Mouse (Mus musculus): Measurements from ENCODE around the gene Entpd7.

The Entpd7 gene

DNA sequence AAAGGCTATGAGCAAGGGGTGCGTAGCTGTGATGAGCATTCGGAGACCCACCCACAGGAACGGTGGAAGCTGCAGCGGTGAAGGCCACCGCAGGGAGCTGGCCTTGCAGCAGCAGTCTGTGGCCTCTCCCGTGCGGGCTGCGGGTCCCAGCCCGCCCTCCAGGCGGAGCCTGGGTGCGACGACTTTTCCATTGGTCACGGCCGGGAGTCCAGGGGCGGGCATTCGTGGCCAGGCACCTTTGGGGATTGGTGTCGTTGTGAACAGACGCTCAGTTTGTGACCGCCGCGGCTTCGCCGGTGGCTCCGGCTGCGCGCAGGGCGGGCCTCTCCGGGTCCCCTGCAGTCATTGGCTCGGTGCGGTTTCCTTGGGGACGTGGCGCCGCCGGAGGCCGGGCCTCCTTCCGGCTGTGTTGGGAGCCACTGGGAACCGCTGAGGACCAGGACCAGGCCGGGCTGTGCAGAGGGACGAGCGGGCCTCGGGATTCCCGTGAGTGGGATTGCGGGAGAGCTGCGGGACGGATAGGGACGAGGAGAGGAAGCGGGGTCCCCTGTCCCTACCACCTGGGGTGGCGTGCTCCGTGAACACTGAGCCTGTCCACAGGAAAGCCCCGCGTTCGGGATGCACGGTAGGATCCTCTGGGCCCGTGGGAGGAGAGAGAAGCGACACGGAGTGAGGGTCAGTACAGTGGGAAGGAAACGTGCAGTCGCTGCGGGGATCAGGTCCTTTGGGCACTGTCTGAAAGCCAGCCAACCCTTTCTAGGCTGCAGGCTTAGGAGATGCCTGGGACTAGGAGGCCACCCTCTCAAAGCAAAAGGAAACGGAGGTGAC, at the start of gene Entpd7:
Gene Entpd7, plus strand, starts transcription at position 254 of the 828 bp plus-strand sequence.
- DNase-seq (ENCODE audit: low read depth, low spot score), result peak; percentile 94

DNA sequence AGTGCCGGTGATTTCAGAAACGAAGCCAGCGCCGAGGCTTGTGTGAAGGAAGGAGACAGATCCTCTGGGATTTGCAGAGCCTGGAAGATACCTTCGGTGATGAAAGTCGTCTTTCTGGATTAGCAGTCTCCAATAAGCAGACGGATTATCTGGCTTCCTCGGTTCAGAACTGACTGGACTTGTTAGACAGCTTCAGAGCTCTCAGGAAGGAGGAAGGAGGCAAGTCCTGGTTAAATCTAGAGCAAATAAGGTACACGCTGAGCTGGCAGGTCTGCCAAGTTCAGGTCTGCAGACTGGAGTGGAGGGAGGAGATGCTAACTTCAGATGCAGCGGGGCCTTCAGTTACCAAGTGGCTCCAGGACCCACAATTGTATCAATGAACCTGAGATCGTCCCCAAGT, 47.6 kb upstream of the Entpd7 start:
- DNase-seq (ENCODE audit: low read depth, low spot score), result no peak

DNA sequence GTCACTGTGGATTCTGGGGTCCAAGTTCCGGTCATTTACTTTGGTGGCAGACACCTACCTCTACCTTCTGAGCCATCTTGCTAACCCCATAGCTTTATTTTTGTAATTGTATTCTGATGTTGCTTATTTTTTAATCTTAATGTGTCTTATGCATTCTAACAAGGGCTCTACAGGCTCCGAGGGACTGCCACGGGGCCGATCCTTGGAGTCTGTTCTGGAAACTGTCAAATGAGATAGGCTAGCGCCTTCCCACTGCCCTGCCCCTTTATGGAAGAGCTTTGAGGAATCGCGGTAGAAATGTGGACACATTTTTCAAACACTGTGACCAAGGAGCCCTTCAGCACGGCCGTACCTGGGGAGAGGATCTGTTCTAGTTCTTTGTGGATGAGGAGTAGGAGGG, 46.6 kb upstream of the Entpd7 start:
- DNase-seq (ENCODE audit: low read depth, low spot score), result no peak

DNA sequence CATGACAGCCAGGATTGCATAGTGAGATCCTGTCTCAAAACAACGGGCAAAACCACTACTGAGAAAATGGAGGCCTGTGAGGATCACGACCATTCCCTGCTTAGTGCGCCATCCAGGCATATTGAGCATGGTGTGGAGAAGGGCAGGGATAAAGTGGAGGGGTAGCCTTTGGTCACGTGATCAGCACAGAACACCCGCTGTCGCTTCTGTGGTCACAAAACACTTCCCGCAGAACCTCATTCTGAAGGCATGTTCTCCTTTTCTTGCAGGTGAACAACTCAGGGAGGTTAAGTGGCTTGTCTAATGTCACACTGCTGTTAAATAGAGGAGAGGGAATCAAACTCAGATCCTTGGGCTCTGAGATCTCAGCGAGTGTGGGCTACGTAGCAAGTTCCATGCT, 44.0 kb upstream of the Entpd7 start:
- DNase-seq (ENCODE audit: low read depth, low spot score), result no peak

DNA sequence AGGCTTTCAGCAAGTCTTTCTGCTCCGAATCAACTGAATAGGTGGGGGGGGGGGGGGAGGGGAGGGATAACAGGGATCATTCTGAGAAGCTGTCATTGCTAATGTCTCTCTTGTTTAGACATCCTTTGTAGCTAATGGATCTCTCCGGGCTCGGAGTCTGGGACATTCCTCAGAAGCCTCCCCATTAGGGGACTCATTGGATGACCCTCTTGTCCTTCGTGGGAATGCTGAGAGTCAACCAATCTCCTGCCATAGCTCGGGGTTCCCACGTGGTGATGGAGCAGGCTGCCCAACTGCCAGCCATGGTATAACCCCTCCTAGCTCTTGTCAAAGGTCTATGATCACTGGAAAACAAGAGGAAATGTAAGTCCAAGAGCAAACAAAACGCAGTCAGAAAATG, 42.6 kb upstream of the Entpd7 start:
- DNase-seq (ENCODE audit: low read depth, low spot score), result no peak

DNA sequence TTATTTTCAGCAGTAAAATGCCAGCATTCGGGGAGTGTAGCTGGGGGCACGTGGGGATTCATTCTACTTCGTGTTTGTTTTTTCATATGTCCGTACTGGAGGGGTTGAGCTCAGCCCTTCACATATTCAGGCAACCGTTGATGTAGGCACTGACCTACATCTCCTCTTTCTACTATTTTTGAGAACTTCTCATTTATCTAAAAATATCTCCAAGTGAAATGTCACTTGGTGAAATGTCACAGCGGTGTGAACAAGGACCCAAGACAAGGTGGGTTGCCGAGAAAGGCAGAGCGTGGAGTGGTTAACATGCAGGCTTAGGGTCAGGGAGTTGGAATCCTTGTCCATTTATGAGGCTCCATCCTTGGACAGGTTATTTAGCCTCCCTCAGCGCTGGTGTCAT, 42.2 kb upstream of the Entpd7 start:
- no peak for DNase-seq (ENCODE audit: low read depth, low spot score)

DNA sequence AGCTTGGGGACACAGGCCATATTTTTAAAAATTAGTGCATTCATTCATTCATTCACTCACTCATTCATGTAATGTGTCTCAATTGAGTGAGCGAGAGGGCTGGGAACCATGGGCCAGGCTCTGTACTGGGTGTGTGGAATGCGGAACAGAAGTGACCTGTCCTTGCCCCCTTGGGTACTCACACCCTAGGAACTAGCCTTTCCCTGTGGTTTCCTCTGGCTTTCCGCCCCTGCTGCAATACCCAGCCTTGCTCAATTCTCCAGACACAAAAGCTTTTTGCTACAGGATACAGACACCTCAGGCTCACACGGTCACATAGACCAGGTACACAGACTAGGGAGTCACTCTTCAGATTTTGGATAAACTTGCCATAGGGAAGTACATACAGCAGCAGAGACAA, 41.1 kb upstream of the Entpd7 start:
- DNase-seq (ENCODE audit: low read depth, low spot score), result no peak

DNA sequence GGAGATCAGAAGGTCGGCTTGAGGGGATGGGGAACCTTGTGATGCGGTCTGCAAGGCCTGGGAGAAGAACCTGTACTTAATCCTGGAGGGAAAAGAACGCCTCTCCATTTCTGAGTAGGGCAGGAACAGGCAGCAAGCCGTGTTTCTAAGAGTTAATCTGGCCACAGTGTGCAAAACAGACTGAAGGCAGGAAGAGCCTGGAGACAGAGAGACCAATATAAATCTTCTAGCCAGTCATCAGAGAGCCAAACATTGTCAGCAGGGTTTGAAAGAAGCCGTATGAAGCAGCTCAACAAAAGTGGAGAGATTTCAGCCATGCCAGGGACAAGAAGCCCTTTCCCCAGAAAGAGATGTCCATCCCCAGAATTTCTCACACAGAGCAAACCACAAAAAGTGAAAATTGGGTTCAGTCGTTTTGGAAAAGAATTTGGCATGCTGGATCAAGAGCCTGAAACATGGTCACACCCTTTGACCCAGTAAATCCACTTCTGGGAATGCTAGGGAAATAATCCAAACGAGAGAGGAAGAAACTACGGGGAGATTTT, 38.2 kb upstream of the Entpd7 start:
- DNase-seq (ENCODE audit: low read depth, low spot score), result no peak

DNA sequence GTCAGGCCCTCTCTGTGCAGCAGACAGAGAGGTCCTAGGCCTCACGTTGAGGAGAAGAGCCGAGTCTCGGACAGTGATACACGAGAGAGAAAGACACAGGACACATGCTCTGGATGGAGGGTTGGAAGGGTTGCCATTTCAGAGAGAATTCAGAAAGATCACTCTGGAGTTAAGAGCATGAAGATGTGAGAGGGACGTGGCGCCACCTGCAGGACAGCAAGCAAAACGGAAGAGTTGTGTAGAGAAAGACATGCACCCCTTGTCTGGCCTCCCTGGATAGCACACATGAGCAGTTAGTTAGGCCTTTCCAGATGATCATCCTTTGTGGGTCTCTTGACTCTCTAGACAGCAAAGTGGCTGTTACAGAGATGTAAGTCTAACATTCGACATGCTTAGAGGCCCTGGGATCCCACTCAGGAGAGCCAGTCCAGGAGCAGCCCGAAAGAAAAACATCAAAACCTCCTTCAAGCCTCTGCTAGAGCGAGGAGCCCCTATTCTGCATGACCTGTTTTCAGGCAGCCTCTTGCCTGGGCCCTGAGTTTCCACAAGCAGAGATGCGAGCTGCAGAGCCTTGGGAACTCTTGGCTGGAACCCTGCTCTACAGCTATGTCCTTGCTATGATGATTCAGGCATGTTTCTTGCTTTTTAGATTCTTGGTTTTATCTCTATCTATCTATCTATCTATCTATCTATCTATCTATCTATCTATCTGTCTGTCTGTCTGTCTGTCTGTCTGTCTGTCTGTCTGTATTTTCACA, 33.6 kb upstream of the Entpd7 start:
- DNase-seq (ENCODE audit: low read depth, low spot score), result peak; percentile 68

DNA sequence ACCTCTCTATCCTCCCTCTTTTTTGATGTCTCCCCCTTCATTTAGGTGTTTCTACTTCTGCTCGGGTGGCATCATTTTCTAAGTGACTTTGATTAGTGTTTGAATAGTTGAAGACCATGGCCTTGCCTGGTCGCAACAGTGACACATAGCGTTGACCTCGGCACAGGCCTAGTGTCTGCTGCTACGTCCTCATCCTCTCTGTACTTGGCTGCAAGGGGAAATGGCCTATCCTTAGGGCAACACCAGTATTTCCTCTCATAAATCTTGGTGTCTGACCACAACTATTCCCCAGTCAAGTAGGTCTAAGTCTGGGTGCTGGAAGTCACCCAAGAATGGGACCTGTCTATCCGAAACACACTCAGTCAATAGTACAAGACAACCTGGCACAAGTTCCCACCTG, 29.8 kb upstream of the Entpd7 start:
- no peak for DNase-seq (ENCODE audit: low read depth, low spot score)

DNA sequence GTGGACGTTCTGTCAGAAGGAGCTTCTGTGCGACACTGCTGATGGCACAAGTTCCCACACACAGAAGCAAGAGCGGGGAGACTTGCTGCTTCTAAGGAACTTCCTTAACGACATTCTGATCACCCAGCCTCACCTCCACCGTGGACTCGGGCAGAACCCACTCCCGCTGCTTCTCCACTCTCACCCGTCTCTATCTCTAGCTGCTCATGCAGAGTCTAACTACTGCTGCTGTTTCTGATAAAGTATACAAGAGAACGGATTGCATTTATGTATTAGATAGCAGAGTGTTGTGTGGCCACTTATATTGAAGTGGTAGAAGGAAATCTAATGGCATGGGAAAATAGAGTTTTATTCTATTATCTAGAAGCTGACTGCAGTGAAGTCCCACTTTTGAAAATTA, 28.7 kb upstream of the Entpd7 start:
- no peak for DNase-seq (ENCODE audit: low read depth, low spot score)

DNA sequence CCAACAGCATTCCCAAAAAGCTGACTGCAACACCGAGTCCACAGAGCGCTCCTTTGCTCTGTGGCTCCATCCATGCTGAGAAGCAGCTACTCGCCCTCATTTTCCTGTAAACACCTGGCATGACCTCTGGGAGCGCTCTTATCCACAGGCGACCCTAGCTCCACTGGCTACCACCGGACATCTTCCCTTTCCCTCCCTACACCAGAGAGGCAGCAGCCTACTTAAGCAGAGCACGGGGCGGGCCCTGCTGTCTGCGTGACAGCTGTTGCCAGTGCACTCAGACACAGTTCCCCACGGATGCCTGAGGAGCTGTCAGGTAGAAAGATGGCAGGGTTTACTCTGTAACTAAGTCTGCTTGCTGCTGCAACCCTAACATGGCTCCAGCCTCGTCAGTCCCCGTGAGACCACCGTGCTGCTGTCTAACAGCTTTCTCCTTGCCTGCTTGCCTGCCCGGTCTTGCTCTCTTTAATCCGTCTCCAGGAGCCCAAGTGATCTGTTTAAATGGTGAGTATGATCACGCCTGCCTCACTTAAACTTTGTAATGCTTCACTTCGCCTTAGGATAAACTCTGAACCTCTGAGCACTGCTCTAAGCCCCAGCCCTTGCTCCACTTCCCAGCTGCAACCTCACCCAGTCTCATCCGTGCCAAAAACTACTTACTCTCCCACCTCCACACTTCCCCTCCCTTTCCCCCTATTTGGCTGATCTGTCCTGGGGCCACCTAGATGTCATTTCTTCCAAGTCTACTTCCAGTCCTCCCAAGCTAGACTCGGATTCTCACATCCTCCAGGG, 27.1 kb upstream of the Entpd7 start:
- no peak for DNase-seq (ENCODE audit: low read depth, low spot score)

DNA sequence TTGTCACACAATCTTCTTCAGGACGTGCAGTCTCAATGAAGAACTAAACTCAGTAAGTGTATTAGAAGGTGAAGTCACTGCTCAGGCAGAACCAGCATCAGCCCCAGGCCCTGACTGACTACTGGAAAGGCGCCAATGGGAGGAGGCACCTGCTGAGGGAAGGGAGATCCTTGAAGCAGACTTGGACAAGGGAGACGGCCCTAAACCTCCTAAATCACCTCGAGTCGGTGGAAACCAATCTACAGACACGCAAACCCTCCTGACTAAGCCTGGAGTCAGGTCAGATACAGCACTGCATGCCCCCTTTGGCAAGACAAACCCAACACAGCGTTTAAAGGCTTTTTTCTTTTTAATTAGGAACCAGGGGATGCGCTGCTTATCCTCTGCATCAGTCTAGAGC, 26.0 kb upstream of the Entpd7 start:
- no peak for DNase-seq (ENCODE audit: low read depth, low spot score)

DNA sequence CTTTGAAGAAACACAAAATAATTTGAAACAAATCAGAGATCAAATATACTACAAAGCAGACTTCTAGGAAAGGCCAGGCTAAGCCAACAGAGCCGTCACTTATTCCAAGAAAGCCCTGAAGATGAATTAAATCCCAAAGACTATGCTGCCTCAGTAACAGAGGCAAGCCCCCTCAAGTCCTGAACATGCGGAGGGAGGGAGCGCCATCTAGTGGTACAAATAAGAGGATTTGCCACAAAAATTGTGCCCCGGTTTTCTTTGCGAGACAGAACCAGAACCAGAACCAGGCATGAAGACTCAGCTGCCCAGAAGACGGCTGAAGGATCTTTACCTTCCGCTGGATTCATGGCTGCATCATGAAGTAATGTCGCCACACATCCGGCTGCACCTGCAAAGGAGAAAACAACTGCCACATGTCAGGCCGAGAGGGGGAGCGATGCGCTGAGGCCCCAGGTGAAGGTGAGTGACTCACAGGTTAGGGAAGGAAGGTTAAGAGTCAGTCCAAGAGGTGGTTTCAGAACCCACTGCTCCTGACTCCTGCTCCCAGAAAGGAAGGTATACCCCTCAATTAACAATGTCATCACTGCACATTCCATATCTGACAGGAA, 23.9 kb upstream of the Entpd7 start:
- no peak for DNase-seq (ENCODE audit: low read depth, low spot score)

DNA sequence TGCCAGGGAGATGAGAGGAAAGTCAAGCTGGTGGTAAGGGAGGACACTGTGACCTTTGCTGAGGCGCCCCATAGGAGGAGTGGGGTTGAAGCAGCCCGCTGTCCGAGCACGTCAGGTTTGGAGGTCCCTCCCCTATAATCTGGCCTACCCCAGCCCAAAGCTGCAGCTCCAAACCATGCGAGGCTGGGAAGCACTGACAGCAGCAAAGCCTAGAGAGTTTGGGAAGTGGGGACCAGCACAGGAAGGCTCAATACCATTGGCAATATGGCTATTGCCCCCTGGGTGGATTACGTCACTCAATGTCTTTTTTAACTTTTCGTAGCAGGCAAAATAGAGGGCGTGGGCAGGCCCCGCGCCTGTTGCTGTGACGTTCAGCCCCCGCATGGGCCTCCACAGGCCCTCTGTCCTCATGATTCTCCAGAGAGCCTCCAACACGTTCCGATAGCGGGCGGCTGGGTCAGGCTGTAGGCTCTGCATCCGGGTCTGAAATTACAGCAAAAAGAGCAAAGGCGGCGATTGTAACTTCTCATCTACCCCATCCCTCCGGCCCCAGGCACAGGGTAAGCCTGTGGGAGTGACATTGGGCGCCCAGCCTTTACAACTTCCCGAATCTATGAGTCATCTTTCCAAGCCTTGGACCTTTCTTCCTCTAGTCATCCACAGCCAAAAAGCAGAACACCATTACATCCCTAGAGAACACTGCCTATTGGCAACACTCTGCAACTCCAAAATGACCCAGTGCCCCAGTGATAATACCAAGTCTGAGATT, 22.6 kb upstream of the Entpd7 start:
- DNase-seq (ENCODE audit: low read depth, low spot score), result peak; percentile 54

DNA sequence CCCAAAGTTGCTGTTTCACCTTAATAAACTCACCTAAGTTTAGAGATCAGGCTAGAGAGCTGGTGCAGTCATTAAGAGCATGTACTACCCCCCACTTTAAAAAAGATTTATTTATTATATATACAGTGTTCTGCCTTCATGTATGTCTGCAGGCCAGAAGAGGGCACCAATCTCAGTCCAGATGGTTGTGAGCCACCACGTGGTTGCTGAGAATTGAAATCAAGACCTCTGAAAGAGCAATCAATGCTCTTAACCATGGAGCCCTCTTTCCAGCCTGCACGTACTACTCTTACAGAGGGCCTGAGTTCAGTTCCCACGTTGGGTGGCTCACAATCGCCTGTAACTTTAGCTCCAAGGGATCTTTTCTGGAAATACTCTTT, 22.1 kb upstream of the Entpd7 start:
- DNase-seq (ENCODE audit: low read depth, low spot score), result no peak

DNA sequence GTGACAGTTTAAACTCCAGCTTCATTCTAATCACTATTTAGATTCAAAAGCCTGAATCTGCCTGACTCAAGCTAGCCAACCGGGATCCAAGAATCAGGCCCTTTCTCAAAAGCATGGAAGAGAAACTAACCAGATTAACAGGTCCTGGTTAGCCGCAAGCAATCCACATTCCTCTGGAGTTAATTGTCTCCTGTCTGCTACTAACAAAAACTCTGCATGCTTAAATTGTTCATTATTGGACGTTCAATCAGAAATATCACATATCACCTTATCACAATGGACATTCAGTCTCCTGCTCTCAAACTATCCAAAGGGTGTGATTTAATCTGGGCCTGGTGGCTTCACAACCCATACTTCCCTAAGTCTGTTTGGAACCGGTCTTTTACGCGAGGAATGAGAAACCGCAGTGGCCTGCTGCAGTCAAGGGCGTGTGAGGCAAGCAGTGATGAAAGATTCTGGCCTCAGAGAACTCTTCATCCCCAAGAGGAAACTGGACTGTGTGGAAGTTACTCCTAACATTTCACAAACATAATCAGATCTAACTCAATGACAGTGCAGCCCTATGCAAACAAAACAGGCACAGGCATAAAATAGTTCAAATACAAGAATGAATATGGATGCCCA, 20.2 kb upstream of the Entpd7 start:
- peak; percentile 60 for DNase-seq (ENCODE audit: low read depth, low spot score)

DNA sequence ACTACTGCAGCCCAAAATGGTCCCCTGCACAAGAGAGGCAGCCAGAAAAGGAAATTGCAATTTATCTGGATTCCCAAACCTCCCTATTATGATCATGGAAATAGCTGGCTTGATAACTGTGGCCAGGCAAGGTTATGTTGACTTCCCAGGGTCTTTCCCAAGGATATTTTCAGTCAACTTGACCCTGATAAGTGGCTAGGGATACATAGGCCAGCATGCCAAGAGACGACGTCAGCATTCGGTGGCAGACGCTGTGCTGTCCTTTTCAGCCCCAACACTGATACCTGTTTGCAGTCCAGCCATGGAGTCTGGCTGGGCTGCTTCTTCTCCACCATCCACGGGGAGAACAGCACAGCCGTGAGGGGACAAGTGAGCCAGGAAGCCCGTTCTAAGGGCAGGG, 18.4 kb upstream of the Entpd7 start:
- no peak for DNase-seq (ENCODE audit: low read depth, low spot score)

DNA sequence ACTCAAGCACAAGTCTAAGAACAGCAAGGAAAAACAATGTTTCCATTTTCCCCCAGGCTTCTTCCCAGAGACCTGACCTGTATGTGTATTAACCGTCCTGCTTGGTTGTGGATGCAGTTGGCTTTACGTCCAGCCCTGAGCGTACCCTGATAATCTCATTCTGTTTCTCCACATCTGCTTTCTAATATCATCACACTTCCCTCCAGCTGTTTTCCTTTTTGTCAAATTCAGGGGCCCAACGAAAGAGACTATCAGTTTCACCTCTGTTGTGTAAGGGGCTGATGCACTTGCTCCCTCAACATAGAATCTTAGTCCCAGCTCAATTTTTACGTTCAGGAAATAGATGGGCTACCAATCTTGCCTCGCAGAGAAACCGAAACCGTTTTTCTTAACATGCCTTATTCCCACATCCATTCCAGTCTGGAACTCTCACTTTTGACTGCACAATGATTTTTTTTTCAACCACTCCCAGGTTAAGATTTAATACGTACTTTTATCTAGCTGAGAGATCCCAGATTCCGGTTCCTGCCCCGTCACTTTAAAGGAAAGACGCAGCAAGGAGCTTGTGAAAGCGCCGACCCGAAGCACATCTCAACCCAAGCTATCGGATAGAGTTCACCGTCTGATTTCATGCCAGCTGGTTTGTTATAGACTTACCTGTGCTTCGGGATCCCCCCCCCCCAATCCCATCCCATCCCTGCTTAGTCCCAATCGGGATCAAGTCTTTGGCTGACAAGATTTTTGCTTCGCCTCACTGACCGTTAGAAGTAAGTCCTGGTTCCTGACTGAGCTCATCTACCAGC, 15.8 kb upstream of the Entpd7 start:
- no peak for DNase-seq (ENCODE audit: low read depth, low spot score)

DNA sequence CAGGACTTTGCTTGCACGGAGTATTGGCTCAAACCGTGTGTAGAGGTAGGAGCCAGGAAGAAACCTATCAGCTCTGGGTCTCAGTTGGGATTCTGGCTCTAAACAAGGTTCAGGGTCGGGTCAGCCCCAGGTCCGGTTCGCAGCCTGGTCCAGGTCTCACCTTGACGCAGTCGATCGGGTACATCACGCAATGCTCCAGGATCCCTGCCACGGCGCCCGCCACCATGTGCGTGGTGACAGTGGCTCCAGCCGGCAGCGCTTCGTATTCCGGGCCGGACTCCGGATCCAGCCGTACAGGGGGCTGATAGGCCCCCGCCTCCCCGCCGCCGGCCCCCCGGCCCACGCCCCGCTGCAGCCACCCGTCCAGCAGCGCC, 15.2 kb upstream of the Entpd7 start:
- no peak for DNase-seq (ENCODE audit: low read depth, low spot score)
